Mouse (Mus musculus): ENCODE results near the gene Map9. TPM values are rescaled to one million over a fixed set of nuclear protein-coding genes. Genes with fewer than 3 reads are reported as not detected.

Map9 gene
- total and polyA plus RNA-seq, 3 experiments, result 0.22 TPM; not detected in 2

- Histone ChIP-seq H3K36me3 (replicated peaks) (no peaks in the 10 kb centered on the region), H3K4me1 (ENCODE audit: insufficient read depth, low read depth, low read length) (no peaks in the 10 kb centered on the region), H3K27me3 (ENCODE audit: insufficient read depth, low read length) (no peaks in the 10 kb centered on the region), H3K9me3 (replicated peaks) (no peaks in the 10 kb centered on the region), H3K4me3 (ENCODE audit: low read depth, low read length) (no peak overlapping the region)
- ATAC-seq (ENCODE audit: extremely low read depth, insufficient number of reproducible peaks, low FRiP score, poor library complexity, severe bottlenecking), result no peak
- DNase-seq (ENCODE audit: low spot score), result no peak
- no peak for TF ChIP-seq CTCF (IDR thresholded peaks at IDR 0.05; ENCODE audit: low read depth, low read length)
- no peak for TF ChIP-seq GATA2 (IDR thresholded peaks at IDR 0.05; ENCODE audit: borderline replicate concordance, low read depth, low read length)
- TF ChIP-seq POLR2AphosphoS5 (IDR thresholded peaks at IDR 0.05; ENCODE audit: insufficient replicate concordance, low read depth, low read length), result no peak
- TF ChIP-seq TAL1 (conservative IDR thresholded peaks at IDR 0.05; ENCODE audit: low read depth, low read length), result no peak
- no peak for TF ChIP-seq GATA1 (IDR thresholded peaks at IDR 0.05; ENCODE audit: borderline replicate concordance, low read length)
Measured at GRCm38 (mm10) chr3:82364505-82364904, 6.7 kb downstream of the Map9 start.

- DNase-seq (ENCODE audit: low spot score) (no peak), ATAC-seq (ENCODE audit: extremely low read depth, insufficient number of reproducible peaks, low FRiP score, poor library complexity, severe bottlenecking) (no peak; the same call in 1 of the 2 replicates)
- no peaks in the 10 kb centered on the region for H3K36me3 ChIP-seq (replicated peaks)
- H3K4me1 ChIP-seq (ENCODE audit: insufficient read depth, low read depth, low read length), result no peaks in the 10 kb centered on the region
- no peak overlapping the region for H3K4me3 ChIP-seq (ENCODE audit: low read depth, low read length)
- no peaks in the 10 kb centered on the region for H3K27me3 ChIP-seq (ENCODE audit: insufficient read depth, low read length)
- H3K9me3 ChIP-seq (replicated peaks), result no peaks in the 10 kb centered on the region
- TF ChIP-seq POLR2AphosphoS5 (IDR thresholded peaks at IDR 0.05; ENCODE audit: insufficient replicate concordance, low read depth, low read length), result no peak
- no peak for TF ChIP-seq GATA2 (IDR thresholded peaks at IDR 0.05; ENCODE audit: borderline replicate concordance, low read depth, low read length)
- TF ChIP-seq GATA1 (IDR thresholded peaks at IDR 0.05; ENCODE audit: borderline replicate concordance, low read length), result no peak
- TF ChIP-seq CTCF (IDR thresholded peaks at IDR 0.05; ENCODE audit: low read depth, low read length), result peak; percentile 66
- TF ChIP-seq TAL1 (conservative IDR thresholded peaks at IDR 0.05; ENCODE audit: low read depth, low read length), result no peak
Measured at GRCm38 (mm10) chr3:82364988-82365387, 7.1 kb downstream of the Map9 start.

GRCm38 (mm10) chr3:82369063-82369860 lies 11.4 kb downstream of the Map9 start:
- H3K4me1 ChIP-seq (ENCODE audit: insufficient read depth, low read depth, low read length), result no peaks in the 10 kb centered on the region
- TF ChIP-seq TAL1 (conservative IDR thresholded peaks at IDR 0.05; ENCODE audit: low read depth, low read length), result no peak
- TF ChIP-seq GATA1 (IDR thresholded peaks at IDR 0.05; ENCODE audit: borderline replicate concordance, low read length), result no peak
- no peak for TF ChIP-seq CTCF (IDR thresholded peaks at IDR 0.05; ENCODE audit: low read depth, low read length)
- TF ChIP-seq GATA2 (IDR thresholded peaks at IDR 0.05; ENCODE audit: borderline replicate concordance, low read depth, low read length), result no peak
- no peak for TF ChIP-seq POLR2AphosphoS5 (IDR thresholded peaks at IDR 0.05; ENCODE audit: insufficient replicate concordance, low read depth, low read length)

DNA sequence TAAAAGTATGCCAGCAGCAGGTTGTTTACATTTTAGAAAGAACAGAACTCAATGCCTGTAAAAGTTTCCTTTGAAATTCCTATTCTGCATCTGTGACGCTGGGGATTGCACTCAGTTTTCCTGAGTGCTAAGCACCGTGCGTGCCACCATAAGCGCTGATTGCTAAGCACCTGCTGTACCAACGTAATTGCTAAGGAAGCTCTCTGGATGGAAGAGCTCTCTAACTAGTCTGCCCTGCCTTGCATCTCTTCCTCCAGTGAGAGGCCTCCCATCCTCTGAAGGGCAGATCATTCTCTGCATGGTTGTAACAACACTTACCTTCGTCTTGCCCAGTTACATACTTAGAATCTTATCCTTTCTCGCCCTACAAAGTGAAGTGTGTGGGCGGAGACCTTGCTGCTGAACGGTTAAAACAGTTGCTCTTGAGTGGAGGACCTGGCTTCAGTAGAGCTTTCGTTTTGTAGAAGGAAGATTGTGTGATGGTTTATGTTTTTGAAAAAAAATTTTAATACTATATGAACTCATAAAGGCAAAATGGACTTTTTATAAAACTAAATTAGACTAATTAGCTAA lies 12.7 kb downstream of the Map9 start:
- Histone ChIP-seq H3K9me3 (replicated peaks) (peaks cover 3% of the 10 kb centered on the region; the same call in 1 of the 2 replicates), H3K4me3 (ENCODE audit: low read depth, low read length) (no peak overlapping the region), H3K4me1 (ENCODE audit: insufficient read depth, low read depth, low read length) (no peaks in the 10 kb centered on the region), H3K36me3 (replicated peaks) (no peaks in the 10 kb centered on the region), H3K27me3 (ENCODE audit: insufficient read depth, low read length) (no peaks in the 10 kb centered on the region)
- no peak for DNase-seq (ENCODE audit: low spot score)
- TF ChIP-seq GATA2 (IDR thresholded peaks at IDR 0.05; ENCODE audit: borderline replicate concordance, low read depth, low read length), result no peak
- TF ChIP-seq GATA1 (IDR thresholded peaks at IDR 0.05; ENCODE audit: borderline replicate concordance, low read length), result no peak
- no peak for TF ChIP-seq POLR2AphosphoS5 (IDR thresholded peaks at IDR 0.05; ENCODE audit: insufficient replicate concordance, low read depth, low read length)
- no peak for TF ChIP-seq CTCF (IDR thresholded peaks at IDR 0.05; ENCODE audit: low read depth, low read length)
- TF ChIP-seq TAL1 (conservative IDR thresholded peaks at IDR 0.05; ENCODE audit: low read depth, low read length), result no peak
- ATAC-seq (ENCODE audit: extremely low read depth, insufficient number of reproducible peaks, low FRiP score, poor library complexity, severe bottlenecking), result no peak

More at GRCm38 (mm10) chr3:82369063-82369860, 11.4 kb downstream of the Map9 start:
- H3K27me3 ChIP-seq (ENCODE audit: insufficient read depth, low read length), result no peaks in the 10 kb centered on the region
- no peak for DNase-seq (ENCODE audit: low spot score)
- peaks cover 3% of the 10 kb centered on the region; the same call in 1 of the 2 replicates for H3K9me3 ChIP-seq (replicated peaks)
- no peak for ATAC-seq (ENCODE audit: extremely low read depth, insufficient number of reproducible peaks, low FRiP score, poor library complexity, severe bottlenecking)
- no peak overlapping the region for H3K4me3 ChIP-seq (ENCODE audit: low read depth, low read length)
- no peaks in the 10 kb centered on the region for H3K36me3 ChIP-seq (replicated peaks)

GRCm38 (mm10) chr3:82376965-82377364 lies 19.1 kb downstream of the Map9 start:
- Histone ChIP-seq H3K4me3 (ENCODE audit: low read depth, low read length) (no peak overlapping the region), H3K27me3 (ENCODE audit: insufficient read depth, low read length) (no peaks in the 10 kb centered on the region), H3K9me3 (replicated peaks) (peaks cover 16% of the 10 kb centered on the region), H3K4me1 (ENCODE audit: insufficient read depth, low read depth, low read length) (no peaks in the 10 kb centered on the region), H3K36me3 (replicated peaks) (no peaks in the 10 kb centered on the region)
- no peak for DNase-seq (ENCODE audit: low spot score)
- ATAC-seq (ENCODE audit: extremely low read depth, insufficient number of reproducible peaks, low FRiP score, poor library complexity, severe bottlenecking), result no peak
- no peak for TF ChIP-seq TAL1 (conservative IDR thresholded peaks at IDR 0.05; ENCODE audit: low read depth, low read length)
- no peak for TF ChIP-seq POLR2AphosphoS5 (IDR thresholded peaks at IDR 0.05; ENCODE audit: insufficient replicate concordance, low read depth, low read length)
- no peak for TF ChIP-seq GATA1 (IDR thresholded peaks at IDR 0.05; ENCODE audit: borderline replicate concordance, low read length)
- no peak for TF ChIP-seq CTCF (IDR thresholded peaks at IDR 0.05; ENCODE audit: low read depth, low read length)
- TF ChIP-seq GATA2 (IDR thresholded peaks at IDR 0.05; ENCODE audit: borderline replicate concordance, low read depth, low read length), result no peak

DNA sequence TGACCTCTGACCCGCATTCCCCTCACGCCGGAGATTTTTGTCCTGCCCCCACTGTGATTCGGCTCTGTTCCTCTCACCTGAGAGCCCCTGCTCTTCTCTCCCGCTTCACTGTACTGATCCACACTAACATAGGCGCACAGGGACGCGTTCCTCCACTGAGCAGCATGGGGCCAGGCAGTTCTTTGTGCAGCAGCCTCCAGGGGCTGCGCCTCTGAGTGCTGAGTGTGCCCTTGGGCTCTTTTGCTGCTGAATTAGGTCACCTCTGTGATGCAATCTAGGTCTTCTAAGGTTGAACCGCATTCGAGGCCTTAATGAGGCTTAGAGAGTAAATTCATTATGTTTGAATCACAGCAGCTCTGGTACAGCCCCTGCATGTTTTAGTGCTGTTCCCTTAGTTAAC lies 24.5 kb downstream of the Map9 start:
- Histone ChIP-seq H3K9me3 (replicated peaks) (peaks cover 9% of the 10 kb centered on the region), H3K36me3 (replicated peaks) (no peaks in the 10 kb centered on the region), H3K4me1 (ENCODE audit: insufficient read depth, low read depth, low read length) (no peaks in the 10 kb centered on the region), H3K4me3 (ENCODE audit: low read depth, low read length) (no peak overlapping the region), H3K27me3 (ENCODE audit: insufficient read depth, low read length) (no peaks in the 10 kb centered on the region)
- TF ChIP-seq CTCF (IDR thresholded peaks at IDR 0.05; ENCODE audit: low read depth, low read length) (no peak), POLR2AphosphoS5 (IDR thresholded peaks at IDR 0.05; ENCODE audit: insufficient replicate concordance, low read depth, low read length) (no peak), TAL1 (conservative IDR thresholded peaks at IDR 0.05; ENCODE audit: low read depth, low read length) (no peak), GATA2 (IDR thresholded peaks at IDR 0.05; ENCODE audit: borderline replicate concordance, low read depth, low read length) (no peak), GATA1 (IDR thresholded peaks at IDR 0.05; ENCODE audit: borderline replicate concordance, low read length) (no peak)
- DNase-seq (ENCODE audit: low spot score) (no peak), ATAC-seq (ENCODE audit: extremely low read depth, insufficient number of reproducible peaks, low FRiP score, poor library complexity, severe bottlenecking) (no peak)
